In genomic region chr4:74012277-74012676, GRCm38 (mm10) we compare ENCODE assay signal across 17 mouse cellular contexts. TPM values are rescaled to one million over a fixed set of nuclear protein-coding genes. Genes with fewer than 3 reads are reported as not detected.
DNase-seq lines count a peak whose midpoint lies in the region; ATAC-seq lines count a peak whose summit lies in the region.
"Had no signal": no experiment of that assay in that cellular context is flagged by ENCODE, and none has a peak within 500 bp of the region (broad histone marks: within the 10 kb centered on the region; RNA-seq: fewer than 3 reads in every experiment).

No protein-coding gene starts in this region.

- WGBS in forebrain, embryonic 14.5 days: 54% methylated on average over 3 of the region's 3 CpGs
- WGBS in forebrain, embryonic 12.5 days: 47% methylated on average over 3 of the region's 3 CpGs
- WGBS in limb, embryonic 12.5 days: 52% methylated on average over 3 of the region's 3 CpGs
- 63% methylated on average over 3 of the region's 3 CpGs for WGBS in limb, embryonic 10.5 days
- 25% methylated on average over 3 of the region's 3 CpGs for WGBS in hindbrain, embryonic 15.5 days

- 0 out of 2 replicates have a peak, but pooled peaks cover 4% of the 10 kb centered on the region for H3K4me1 ChIP-seq in forebrain, embryonic 14.5 days (ENCODE audit: control insufficient read depth, insufficient read depth, low read length)
- H3K4me1 ChIP-seq in forebrain, embryonic 12.5 days: peaks cover 10% of the 10 kb centered on the region
- H3K4me1 ChIP-seq in limb, embryonic 12.5 days (replicated peaks): peaks cover 5% of the 10 kb centered on the region
- peaks cover 13% of the 10 kb centered on the region for H3K4me1 ChIP-seq in limb, embryonic 10.5 days
- peaks cover 23% of the 10 kb centered on the region for H3K4me1 ChIP-seq in hindbrain, embryonic 15.5 days (replicated peaks)

- H3K36me3 ChIP-seq in forebrain, embryonic 14.5 days (ENCODE audit: control insufficient read depth, insufficient read depth, low read length): no peaks in the 10 kb centered on the region
- no peaks in the 10 kb centered on the region for H3K36me3 ChIP-seq in forebrain, embryonic 12.5 days (replicated peaks)
- no peaks in the 10 kb centered on the region for H3K36me3 ChIP-seq in limb, embryonic 12.5 days
- H3K36me3 ChIP-seq in limb, embryonic 10.5 days: no peaks in the 10 kb centered on the region
- H3K36me3 ChIP-seq in hindbrain, embryonic 15.5 days: no peaks in the 10 kb centered on the region
- H3K36me3 ChIP-seq: embryonic facial prominence, embryonic 13.5 days; heart, embryonic 13.5 days had no signal

- peak overlapping the region; percentile 88 for H3K4me2 ChIP-seq in forebrain, embryonic 14.5 days (ENCODE audit: low read length)
- no peak overlapping the region for H3K4me2 ChIP-seq in forebrain, embryonic 12.5 days
- 0 out of 2 replicates have a peak overlapping the region, but pooled peaks have one; percentile 91 for H3K4me2 ChIP-seq in limb, embryonic 12.5 days
- H3K4me2 ChIP-seq in hindbrain, embryonic 15.5 days: peak overlapping the region; percentile 61

- peak overlapping the region; percentile 55 for H3K4me3 ChIP-seq in forebrain, embryonic 14.5 days (ENCODE audit: low read depth, low read length)
- no peak overlapping the region for H3K4me3 ChIP-seq in forebrain, embryonic 12.5 days (replicated peaks)
- no peak overlapping the region for H3K4me3 ChIP-seq in limb, embryonic 12.5 days (replicated peaks)
- H3K4me3 ChIP-seq in limb, embryonic 10.5 days: no peak overlapping the region
- peak overlapping the region; percentile 65 for H3K4me3 ChIP-seq in hindbrain, embryonic 15.5 days
- H3K4me3 ChIP-seq: myocyte had no signal

- no peaks in the 10 kb centered on the region for H3K27me3 ChIP-seq in forebrain, embryonic 14.5 days (replicated peaks; ENCODE audit: control insufficient read depth, insufficient read depth, low read length)
- peaks cover 9% of the 10 kb centered on the region for H3K27me3 ChIP-seq in forebrain, embryonic 12.5 days
- H3K27me3 ChIP-seq in limb, embryonic 12.5 days: peaks cover 17% of the 10 kb centered on the region
- peaks cover 35% of the 10 kb centered on the region for H3K27me3 ChIP-seq in limb, embryonic 10.5 days (ENCODE audit: low read depth, poor library complexity, severe bottlenecking)
- H3K27me3 ChIP-seq in hindbrain, embryonic 15.5 days: no peaks in the 10 kb centered on the region

- no peaks in the 10 kb centered on the region for H3K9me3 ChIP-seq in forebrain, embryonic 14.5 days (replicated peaks; ENCODE audit: control insufficient read depth, low read length)
- no peaks in the 10 kb centered on the region for H3K9me3 ChIP-seq in forebrain, embryonic 12.5 days
- no peaks in the 10 kb centered on the region for H3K9me3 ChIP-seq in limb, embryonic 12.5 days
- H3K9me3 ChIP-seq in limb, embryonic 10.5 days (replicated peaks): no peaks in the 10 kb centered on the region
- no peaks in the 10 kb centered on the region for H3K9me3 ChIP-seq in hindbrain, embryonic 15.5 days
- H3K9me3 ChIP-seq: embryonic facial prominence, embryonic 13.5 days; heart, embryonic 13.5 days had no signal

- peak overlapping the region; percentile 29; the same call in 1 of the 2 replicates for H3K9ac ChIP-seq in forebrain, embryonic 14.5 days (ENCODE audit: low read length)
- H3K9ac ChIP-seq in forebrain, embryonic 12.5 days: no peak overlapping the region
- H3K9ac ChIP-seq in limb, embryonic 12.5 days (replicated peaks): no peak overlapping the region
- peak overlapping the region; percentile 62 for H3K9ac ChIP-seq in hindbrain, embryonic 15.5 days

- peak; percentile 34 for DNase-seq in forebrain, embryonic 14.5 days (ENCODE audit: low spot score)
- DNase-seq in limb, embryonic 10.5 days (ENCODE audit: low spot score): no peak
- peak; percentile 18 for DNase-seq in retina, embryonic 14.5 days (ENCODE audit: low spot score)
- no peak for DNase-seq in urinary bladder, postnatal 36 days (ENCODE audit: low spot score in 2 of 2)
- DNase-seq in natural killer cell, adult 2 months (ENCODE audit: low spot score in 2 of 2): no peak
- DNase-seq: adrenal gland, adult 2 months; cerebellum, adult 11-12 months; gastrocnemius, adult 2 months; liver; lung, postnatal 10 days had no signal

- ATAC-seq in forebrain, embryonic 14.5 days: no peak
- ATAC-seq in forebrain, embryonic 12.5 days (ENCODE audit: low FRiP score): no peak
- no peak for ATAC-seq in limb, embryonic 12.5 days (ENCODE audit: insufficient number of reproducible peaks, insufficient read depth, low FRiP score, low TSS enrichment, low read depth)
- peak; percentile 54; the same call in 1 of the 2 replicates for ATAC-seq in hindbrain, embryonic 15.5 days (ENCODE audit: low FRiP score, low read depth)
- ATAC-seq: inflammation-experienced regulatory T-cells, adult 6 months had no signal

- 0 out of 2 replicates have a peak overlapping the region, but pooled peaks have one; percentile 55 for H3K27ac ChIP-seq in forebrain, embryonic 14.5 days (ENCODE audit: low read depth, low read length)
- no peak overlapping the region for H3K27ac ChIP-seq in forebrain, embryonic 12.5 days
- H3K27ac ChIP-seq in limb, embryonic 12.5 days: no peak overlapping the region
- no peak overlapping the region for H3K27ac ChIP-seq in limb, embryonic 10.5 days
- H3K27ac ChIP-seq in hindbrain, embryonic 15.5 days (replicated peaks): peak overlapping the region; percentile 90
- H3K27ac ChIP-seq: embryonic facial prominence, embryonic 13.5 days; gastrocnemius, adult 2 months; heart, embryonic 13.5 days had no signal

RNA-seq across cellular contexts. Expression of gene Frmd3, which starts 1.0 kb away (rescaled TPM):
- 14.7 and 19.7 TPM in 2 replicates for polyA plus RNA-seq in forebrain, embryonic 14.5 days (2014; fragmentation: Nextera tagmentation; extraction: Ambion mirVana)
- polyA plus RNA-seq in forebrain, embryonic 12.5 days (2016; fragmentation: Nextera tagmentation; extraction: Ambion mirVana): 5.0 and 5.9 TPM in 2 replicates
- polyA plus RNA-seq in limb, embryonic 12.5 days (2016; fragmentation: Nextera tagmentation; extraction: Ambion mirVana): 3.0 and 3.1 TPM in 2 replicates
- 0.46 and 0.49 TPM in 2 replicates for polyA plus RNA-seq in limb, embryonic 10.5 days (2016; fragmentation: Nextera tagmentation; extraction: Ambion mirVana)
- polyA plus RNA-seq in hindbrain, embryonic 15.5 days (2015; fragmentation: Nextera tagmentation; extraction: Ambion mirVana): 32.4 and 34.7 TPM in 2 replicates
- polyA plus RNA-seq: adrenal gland, adult 2 months; inflammation-experienced regulatory T-cells, adult 6 months; myocyte had no signal

Comparison
In these comparisons a context has a peak if more than half of its experiments do, and no peak if none do; other contexts are left out.
1. H3K27ac ChIP-seq: peak in forebrain, embryonic 14.5 days (single experiment) and hindbrain, embryonic 15.5 days (single experiment); none in forebrain, embryonic 12.5 days (single experiment), limb, embryonic 12.5 days (single experiment) and limb, embryonic 10.5 days (single experiment).
2. H3K4me3 ChIP-seq: peak in forebrain, embryonic 14.5 days (single experiment) and hindbrain, embryonic 15.5 days (single experiment); none in forebrain, embryonic 12.5 days (single experiment), limb, embryonic 12.5 days (single experiment) and limb, embryonic 10.5 days (single experiment).
3. H3K9ac ChIP-seq: peak in forebrain, embryonic 14.5 days (single experiment) and hindbrain, embryonic 15.5 days (single experiment); none in forebrain, embryonic 12.5 days (single experiment) and limb, embryonic 12.5 days (single experiment).
4. DNase-seq: peak in forebrain, embryonic 14.5 days (single experiment) and retina, embryonic 14.5 days (single experiment); none in limb, embryonic 10.5 days (single experiment), urinary bladder, postnatal 36 days (0 of 2) and natural killer cell, adult 2 months (0 of 2).